Mouse (Mus musculus) liver, postnatal 0 days (tissue): Measurements from ENCODE around the gene Psma3.

ENCODE experiments used
- CTCF ChIP-seq: sonication (generic); IDR thresholded peaks from 2 replicates; pipeline ENCODE4 v1.5.1; 2016; ENCODE audit warnings: antibody characterized with exemption, low read depth
- EP300 ChIP-seq: IDR thresholded peaks from 2 replicates; pipeline ENCODE4 v1.6.1; 2016; ENCODE audit warnings: antibody characterized with exemption, low read depth, mild to moderate bottlenecking

DNA sequence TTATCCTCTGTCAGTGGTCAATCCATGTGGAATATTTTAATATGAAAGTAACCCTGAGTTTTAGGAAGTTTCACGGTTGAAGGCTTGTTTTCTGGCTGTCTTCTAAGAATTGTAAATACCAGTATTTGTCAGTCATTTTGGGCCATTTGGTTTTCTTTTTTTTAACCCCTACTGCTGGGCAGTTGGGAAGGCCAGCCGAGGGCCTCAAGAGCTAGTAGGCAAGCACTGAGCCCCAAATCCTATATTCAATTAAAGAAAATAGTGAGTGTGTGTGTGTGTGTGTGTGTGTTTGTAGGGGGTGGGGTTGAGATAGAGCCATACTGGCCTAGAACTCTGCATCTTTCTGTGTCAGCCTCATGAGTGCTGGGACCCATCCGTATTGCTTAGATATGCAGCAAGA, 1.5 kb downstream of the Psma3 start:
- TF ChIP-seq CTCF (no peak), EP300 (no peak)
